Mouse (Mus musculus): ENCODE measurements around the gene Scgb2b27. TPM values are rescaled to one million over a fixed set of nuclear protein-coding genes. Genes with fewer than 3 reads are reported as not detected.
A peak's percentile ranks its signal among the peaks of the same experiment; 100 is the strongest.
"Not testable (repeated sequence)": the region's sequence is repeated elsewhere in the genome, so short reads cannot be mapped to it uniquely, and the experiment has no call there.

Scgb2b27 gene
- not detected in 2 replicates for polyA plus RNA-seq (2012; rRNA removed)

DNA sequence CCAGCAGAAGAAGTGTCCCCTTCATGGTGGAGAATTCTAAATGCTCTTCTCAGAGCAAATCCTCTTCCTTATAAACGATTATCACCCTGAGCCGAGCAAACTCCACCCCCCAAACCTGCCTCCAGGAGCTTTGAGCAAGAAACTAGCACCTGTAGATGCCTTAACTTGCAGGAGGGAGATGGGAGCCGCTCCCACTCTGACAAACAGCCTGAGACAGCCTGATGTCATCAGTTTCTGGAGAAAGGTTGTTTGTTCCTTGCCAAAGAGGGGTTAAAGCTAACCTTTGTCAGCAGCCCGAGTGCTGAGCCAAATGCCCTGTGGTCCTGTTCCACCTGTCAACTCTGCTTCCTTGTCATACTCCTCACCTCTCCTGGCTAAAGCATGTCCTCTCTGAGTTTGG is at the start of gene Scgb2b27:
TSS of gene Scgb2b27 (minus strand) at position 101 of the 400 bp plus-strand sequence.
- TF ChIP-seq CTCF (conservative IDR thresholded peaks at IDR 0.05; ENCODE audit: insufficient read depth, insufficient read length, low read depth, low read length) (no peak), POLR2A (IDR thresholded peaks at IDR 0.05; ENCODE audit: low read depth, low read length) (no peak)
- no peaks in the 10 kb centered on the region for H3K36me3 ChIP-seq (ENCODE audit: control insufficient read depth, insufficient read depth, low read length)
- H3K4me1 ChIP-seq (ENCODE audit: control insufficient read depth, insufficient read depth, low read length): no peaks in the 10 kb centered on the region
- no peak within 1 kb of the TSS for H3K27ac ChIP-seq (ENCODE audit: insufficient read depth, low read depth, low read length)
- DNase-seq: no peak
- 61% methylated on average over 4 of the region's 4 CpGs for WGBS
- no peaks in the 10 kb centered on the region for H3K27me3 ChIP-seq (replicated peaks; ENCODE audit: control insufficient read depth, insufficient read depth, low read length)
- H3K4me3 ChIP-seq (ENCODE audit: insufficient read depth, low read depth, low read length): no peak within 1 kb of the TSS

DNA sequence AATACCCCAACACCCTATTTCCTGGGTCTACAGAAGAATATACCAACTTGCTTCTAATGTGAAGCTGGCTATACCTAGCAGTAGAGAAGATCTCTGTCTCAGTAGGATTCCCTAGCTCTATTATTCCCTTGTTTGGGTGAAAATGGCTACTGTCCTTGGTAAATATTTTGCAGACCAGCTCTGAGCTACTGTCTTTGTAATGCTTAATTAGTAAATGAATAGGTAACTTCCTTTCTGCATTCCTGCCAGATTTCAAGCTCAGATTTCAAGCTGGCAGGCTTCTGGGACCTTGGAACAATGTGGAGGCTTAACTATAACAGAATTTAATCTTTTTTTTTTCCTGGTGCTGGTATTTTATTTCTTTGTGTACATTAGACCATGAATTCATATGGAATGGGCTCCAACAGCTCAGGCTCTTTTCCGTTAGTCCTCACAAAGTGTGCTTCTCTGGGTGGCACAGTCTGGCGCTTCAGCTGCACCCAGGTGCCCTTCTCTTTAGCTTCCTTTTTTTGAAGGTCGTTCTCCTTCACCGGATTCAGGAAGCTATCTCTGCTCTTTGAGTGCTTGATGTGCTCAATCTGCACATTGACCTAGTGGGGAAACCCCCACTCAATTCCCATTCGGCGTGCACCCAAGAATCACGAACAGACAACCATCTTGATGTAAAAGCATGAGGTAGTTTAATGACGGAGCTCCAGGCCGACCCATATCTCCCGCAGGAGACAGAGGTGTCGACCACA is 22.5 kb upstream of the Scgb2b27 start:
- WGBS: 87% methylated on average over 11 of the region's 11 CpGs
- H3K27me3 ChIP-seq (replicated peaks; ENCODE audit: control insufficient read depth, insufficient read depth, low read length); H3K36me3 ChIP-seq (ENCODE audit: control insufficient read depth, insufficient read depth, low read length); H3K27ac ChIP-seq (ENCODE audit: insufficient read depth, low read depth, low read length); H3K4me1 ChIP-seq (ENCODE audit: control insufficient read depth, insufficient read depth, low read length); H3K4me3 ChIP-seq (ENCODE audit: insufficient read depth, low read depth, low read length): not testable (repeated sequence)
- peak; percentile 53 for DNase-seq

DNA sequence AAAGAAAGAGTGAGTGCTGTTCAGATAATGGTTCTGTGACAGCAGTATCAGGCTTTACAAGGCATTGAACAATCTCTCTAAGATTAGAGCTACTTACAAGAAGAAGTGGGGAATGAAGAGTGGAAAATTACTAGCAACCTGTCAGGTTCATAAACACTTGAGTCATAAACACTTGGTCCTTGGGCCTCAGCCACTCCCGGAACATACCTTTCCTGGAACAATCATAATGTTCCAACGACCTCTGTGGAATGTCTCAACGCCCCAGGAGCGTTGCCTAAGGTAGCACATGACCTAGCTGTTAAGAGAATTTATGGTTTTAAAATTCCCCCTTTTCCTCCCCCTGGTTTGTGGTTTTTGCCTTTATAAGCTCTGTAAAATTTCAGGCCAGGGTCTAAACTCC is 20.8 kb upstream of the Scgb2b27 start:
- not testable (repeated sequence) for DNase-seq; H3K4me3 ChIP-seq (ENCODE audit: insufficient read depth, low read depth, low read length); H3K27ac ChIP-seq (ENCODE audit: insufficient read depth, low read depth, low read length); H3K4me1 ChIP-seq (ENCODE audit: control insufficient read depth, insufficient read depth, low read length); H3K27me3 ChIP-seq (replicated peaks; ENCODE audit: control insufficient read depth, insufficient read depth, low read length); H3K36me3 ChIP-seq (ENCODE audit: control insufficient read depth, insufficient read depth, low read length)
- WGBS: 55% methylated on average over 2 of the region's 4 CpGs

DNA sequence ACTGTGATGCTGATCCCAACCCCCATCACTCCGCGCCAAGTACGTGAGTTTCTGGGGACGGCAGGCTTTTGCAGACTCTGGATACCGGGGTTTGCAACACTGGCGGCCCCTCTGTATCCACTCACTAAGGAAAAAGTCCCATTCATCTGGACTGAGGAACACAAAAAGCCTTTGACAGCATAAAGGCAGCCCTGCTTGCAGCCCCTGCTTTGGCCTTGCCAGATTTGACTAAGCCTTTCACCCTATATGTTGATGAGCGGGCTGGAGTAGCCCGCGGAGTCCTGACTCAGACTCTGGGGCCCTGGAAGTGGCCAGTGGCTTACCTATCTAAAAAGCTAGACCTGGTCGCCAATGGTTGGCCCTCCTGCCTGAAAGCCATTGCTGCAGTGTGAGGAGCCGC is 16.3 kb upstream of the Scgb2b27 start:
- 93% methylated on average over 11 of the region's 11 CpGs for WGBS
- no peak for DNase-seq

DNA sequence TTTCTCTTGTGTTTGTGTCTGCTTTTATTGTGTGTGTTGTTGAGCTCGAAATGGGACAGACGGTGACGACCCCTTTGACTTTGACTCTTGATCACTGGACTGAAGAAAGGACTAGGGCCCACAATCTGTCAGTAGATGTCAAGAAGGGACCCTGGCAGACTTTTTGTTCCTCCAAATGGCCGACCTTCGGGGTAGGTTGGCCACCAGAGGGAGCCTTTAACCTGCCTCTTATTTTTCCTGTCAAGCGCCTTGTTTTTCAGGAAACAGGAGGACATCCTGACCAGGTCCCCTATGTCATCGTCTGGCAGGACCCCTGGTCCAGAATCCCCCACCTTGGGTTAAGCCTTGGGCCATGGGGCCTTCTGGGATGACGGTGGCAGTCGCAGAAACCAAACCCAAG is 13.5 kb upstream of the Scgb2b27 start:
- not testable (repeated sequence) for H3K27ac ChIP-seq (ENCODE audit: insufficient read depth, low read depth, low read length); H3K36me3 ChIP-seq (ENCODE audit: control insufficient read depth, insufficient read depth, low read length); H3K4me1 ChIP-seq (ENCODE audit: control insufficient read depth, insufficient read depth, low read length); DNase-seq; H3K27me3 ChIP-seq (replicated peaks; ENCODE audit: control insufficient read depth, insufficient read depth, low read length); H3K4me3 ChIP-seq (ENCODE audit: insufficient read depth, low read depth, low read length)
- WGBS: 87% methylated on average over 9 of the region's 9 CpGs

More for the DNA sequence above, 16.3 kb upstream of the Scgb2b27 start:
- Histone ChIP-seq H3K4me3 (ENCODE audit: insufficient read depth, low read depth, low read length) (no peak overlapping the region), H3K36me3 (ENCODE audit: control insufficient read depth, insufficient read depth, low read length) (no peaks in the 10 kb centered on the region), H3K27me3 (replicated peaks; ENCODE audit: control insufficient read depth, insufficient read depth, low read length) (no peaks in the 10 kb centered on the region), H3K4me1 (ENCODE audit: control insufficient read depth, insufficient read depth, low read length) (no peaks in the 10 kb centered on the region), H3K27ac (ENCODE audit: insufficient read depth, low read depth, low read length) (no peak overlapping the region)
- TF ChIP-seq CTCF (conservative IDR thresholded peaks at IDR 0.05; ENCODE audit: insufficient read depth, insufficient read length, low read depth, low read length) (no peak), POLR2A (IDR thresholded peaks at IDR 0.05; ENCODE audit: low read depth, low read length) (no peak)

DNA sequence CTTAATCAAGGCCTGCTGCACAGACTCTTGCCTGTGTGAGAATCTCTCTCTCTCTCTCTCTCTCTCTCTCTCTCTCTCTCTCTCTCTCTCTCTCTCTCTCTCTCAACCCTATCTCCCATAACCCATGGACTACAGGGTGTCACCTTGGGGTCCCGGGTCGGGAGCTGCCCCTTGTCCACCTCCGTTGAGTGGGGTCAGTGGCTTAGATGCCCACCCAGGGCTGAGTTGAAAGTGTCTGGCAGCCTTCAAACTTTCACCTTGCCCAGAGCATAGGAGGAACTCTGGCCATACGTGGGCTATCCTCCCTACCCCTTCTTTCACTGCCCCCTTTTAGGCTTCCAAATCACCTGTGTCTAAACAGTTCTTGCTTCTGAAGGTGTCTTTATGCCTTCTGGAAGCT is 11.9 kb upstream of the Scgb2b27 start:
- 86% methylated on average over 4 of the region's 4 CpGs for WGBS
- Histone ChIP-seq H3K27me3 (replicated peaks; ENCODE audit: control insufficient read depth, insufficient read depth, low read length) (no peaks in the 10 kb centered on the region), H3K4me3 (ENCODE audit: insufficient read depth, low read depth, low read length) (no peak overlapping the region), H3K27ac (ENCODE audit: insufficient read depth, low read depth, low read length) (no peak overlapping the region), H3K4me1 (ENCODE audit: control insufficient read depth, insufficient read depth, low read length) (no peaks in the 10 kb centered on the region), H3K36me3 (ENCODE audit: control insufficient read depth, insufficient read depth, low read length) (no peaks in the 10 kb centered on the region)
- no peak for DNase-seq
- TF ChIP-seq POLR2A (IDR thresholded peaks at IDR 0.05; ENCODE audit: low read depth, low read length): no peak
- no peak for TF ChIP-seq CTCF (conservative IDR thresholded peaks at IDR 0.05; ENCODE audit: insufficient read depth, insufficient read length, low read depth, low read length)

DNA sequence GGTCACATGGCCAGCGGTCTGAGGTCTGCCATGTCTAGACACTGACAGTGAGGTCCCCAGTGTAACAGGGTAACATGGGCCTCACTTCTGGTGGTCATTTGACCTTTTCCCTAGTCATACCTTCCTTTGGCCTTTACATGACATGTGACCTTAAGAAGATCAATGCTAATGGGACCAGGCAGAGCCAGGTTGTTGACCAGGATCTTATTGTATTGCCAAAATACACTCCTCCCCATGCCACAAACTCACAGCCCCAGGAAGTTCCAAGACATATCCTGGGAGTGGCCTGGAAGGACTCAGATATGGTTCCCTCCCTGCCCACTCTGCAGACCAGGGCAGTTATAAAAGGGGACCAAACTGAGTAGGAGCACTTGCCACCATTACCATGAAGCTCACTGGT is 7.4 kb upstream of the Scgb2b27 start, which contains the start of gene Scgb1b27:
TSS of gene Scgb1b27 (plus strand) at position 301 of the 400 bp plus-strand sequence.
- not testable (repeated sequence) for H3K36me3 ChIP-seq (ENCODE audit: control insufficient read depth, insufficient read depth, low read length); H3K27ac ChIP-seq (ENCODE audit: insufficient read depth, low read depth, low read length); H3K27me3 ChIP-seq (replicated peaks; ENCODE audit: control insufficient read depth, insufficient read depth, low read length); H3K4me1 ChIP-seq (ENCODE audit: control insufficient read depth, insufficient read depth, low read length); DNase-seq; H3K4me3 ChIP-seq (ENCODE audit: insufficient read depth, low read depth, low read length)
- WGBS: 94% methylated on average over 1 of the region's 1 CpGs

DNA sequence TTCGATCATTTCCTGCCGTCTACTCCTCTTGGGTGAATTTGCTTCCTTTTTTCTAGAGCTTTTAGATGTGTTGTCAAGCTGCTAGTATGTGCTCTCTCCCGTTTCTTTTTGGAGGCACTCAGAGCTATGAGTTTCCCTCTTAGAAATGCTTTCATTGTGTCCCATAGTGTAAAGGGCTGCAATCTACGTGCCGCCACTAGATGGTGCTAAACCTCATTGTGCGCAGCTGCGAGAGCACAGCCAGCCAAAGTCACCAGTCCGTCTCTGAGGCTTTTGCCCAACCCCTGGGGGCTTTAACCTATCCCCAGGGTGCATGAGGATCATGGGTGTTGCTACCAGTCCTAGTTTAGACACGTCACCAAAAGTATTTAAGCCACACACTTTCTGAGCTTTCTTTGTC is 31.5 kb downstream of the Scgb2b27 start:
- not testable (repeated sequence) for H3K27me3 ChIP-seq (replicated peaks; ENCODE audit: control insufficient read depth, insufficient read depth, low read length); H3K27ac ChIP-seq (ENCODE audit: insufficient read depth, low read depth, low read length); H3K4me1 ChIP-seq (ENCODE audit: control insufficient read depth, insufficient read depth, low read length); H3K36me3 ChIP-seq (ENCODE audit: control insufficient read depth, insufficient read depth, low read length); H3K4me3 ChIP-seq (ENCODE audit: insufficient read depth, low read depth, low read length)
- TF ChIP-seq CTCF (conservative IDR thresholded peaks at IDR 0.05; ENCODE audit: insufficient read depth, insufficient read length, low read depth, low read length): peak; percentile 46
- DNase-seq: peak; percentile 31
- 16% methylated on average over 8 of the region's 9 CpGs for WGBS

Other genes with a start within 250 kb of the Scgb2b27 start
- not detected in 2 replicates for gene Scgb2b26, start 68.9 kb downstream of the Scgb2b27 start, polyA plus RNA-seq (2012; rRNA removed)
- not detected in 2 replicates for gene Scgb1b27, start 7.5 kb upstream of the Scgb2b27 start, polyA plus RNA-seq (2012; rRNA removed)
- gene Scgb1b30, start 81.5 kb upstream of the Scgb2b27 start, polyA plus RNA-seq (2012; rRNA removed): not detected in 2 replicates
- 22.6 and 28.7 TPM in 2 replicates for gene Wtip, start 119.3 kb upstream of the Scgb2b27 start, polyA plus RNA-seq (2012; rRNA removed)
- 28.4 and 32.7 TPM in 2 replicates for gene Uba2, start 155.7 kb upstream of the Scgb2b27 start, polyA plus RNA-seq (2012; rRNA removed)
- gene Pdcd2l, start 182.7 kb upstream of the Scgb2b27 start, polyA plus RNA-seq (2012; rRNA removed): 22.8 and 25.1 TPM in 2 replicates
- 413 and 444 TPM in 2 replicates for gene Gpi1, start 216.4 kb upstream of the Scgb2b27 start, polyA plus RNA-seq (2012; rRNA removed)
- not detected in 2 replicates for gene Gm6096, start 237.1 kb upstream of the Scgb2b27 start, polyA plus RNA-seq (2012; rRNA removed)

Data from kidney, adult 2 months (tissue).